Mouse (Mus musculus) small intestine, adult 10 weeks (tissue): ENCODE data around the gene Gm156. TPM values are rescaled to one million over a fixed set of nuclear protein-coding genes. Genes with fewer than 3 reads are reported as not detected.

Experiments
- polyA plus RNA-seq: library from polyadenylated mRNA; stranded (reverse); fragments of 350-450 nt; fragmentation: Illumina TruSeq; extraction: RNeasy Lipid Tissue Mini Kit (QIAGEN cat#74804); gene quantifications from one replicate; pipeline ENCODE4 v1.2.3, GENCODE M21; 2014; ENCODE audit warnings: low replicate concordance

Gene Gm156
- polyA plus RNA-seq = 7.3 TPM

DNA sequence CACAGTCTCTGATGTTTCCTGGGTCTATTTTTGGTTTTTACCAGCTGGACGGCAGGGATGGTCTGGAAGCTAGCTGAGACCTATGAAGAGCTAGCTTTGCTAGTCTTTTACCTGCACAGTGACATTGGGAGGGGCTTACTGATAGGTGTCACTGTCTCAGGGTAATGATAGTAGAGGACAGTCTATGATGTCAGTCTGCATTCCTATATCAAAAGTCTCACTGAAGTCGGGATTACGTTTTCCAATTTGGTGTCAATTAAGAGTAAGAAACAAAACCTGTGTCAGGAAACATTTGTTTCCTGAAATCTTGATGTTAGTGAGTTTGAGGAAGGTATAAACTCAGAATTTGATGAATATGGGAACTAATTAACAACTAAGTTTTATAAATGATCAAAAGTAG is at the start of gene Gm156:
Gm156 (minus strand) TSS at position 101 of the 400 bp plus-strand sequence.

DNA sequence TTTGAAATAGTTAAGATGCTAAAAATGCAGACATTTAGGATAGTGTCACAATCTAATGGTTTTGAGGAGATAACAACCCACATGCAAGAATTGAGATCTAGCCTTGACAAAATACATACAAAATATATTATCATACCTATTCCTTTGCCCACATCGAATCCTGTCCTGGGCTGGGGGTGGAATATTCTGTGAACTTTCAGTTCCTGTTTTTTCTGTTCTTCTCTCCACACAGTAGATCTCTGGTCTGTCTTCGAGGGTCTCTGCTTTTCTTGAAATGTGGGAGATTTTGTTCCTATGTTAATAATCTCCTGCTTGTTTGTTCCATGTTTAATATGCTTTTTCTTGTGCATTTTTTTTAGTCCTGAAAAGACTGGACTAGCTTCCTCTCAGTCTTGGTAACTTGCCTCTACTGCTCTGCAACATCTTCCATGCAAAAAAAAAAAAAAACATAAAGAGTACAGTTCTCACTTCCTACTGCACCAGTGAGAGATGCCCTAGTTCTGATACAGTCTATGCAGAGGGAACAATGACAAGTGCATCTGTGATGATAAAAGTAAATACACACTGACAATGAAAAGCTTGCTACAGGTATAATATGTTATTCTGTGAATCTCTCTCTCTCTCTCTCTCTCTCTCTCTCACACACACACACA is 43.9 kb downstream of the Gm156 start, which contains the start of gene Klri2:
Klri2 (minus strand) TSS at position 416 of the 653 bp plus-strand sequence.

DNA sequence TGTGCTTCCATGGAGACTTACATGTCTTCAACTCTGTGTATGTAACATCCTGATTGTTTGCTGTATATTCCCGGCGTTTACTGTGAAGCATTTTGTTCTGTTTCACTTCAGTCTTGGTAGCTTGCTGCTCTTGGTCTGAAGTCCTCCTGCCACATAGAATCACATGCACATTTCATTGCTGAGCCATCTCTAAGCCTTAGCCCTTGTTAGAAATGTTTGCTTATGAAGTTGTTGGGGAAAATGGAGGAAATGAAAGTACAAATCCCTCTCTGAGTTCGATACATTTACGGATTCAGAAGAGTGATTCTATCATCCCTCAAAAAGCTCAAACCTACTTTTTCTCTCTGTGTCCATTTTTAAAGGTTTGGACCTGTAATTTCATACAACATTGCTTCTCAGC is 67.0 kb downstream of the Gm156 start, which contains the start of gene Klri1:
Klri1 (minus strand) TSS at position 101 of the 400 bp plus-strand sequence.

Other genes starting within 250 kb of the Gm156 start
- 1.4 TPM for gene Klre1, start 206.4 kb downstream of the Gm156 start, polyA plus RNA-seq
- 48.6 TPM for gene Klrd1, start 192.5 kb downstream of the Gm156 start, polyA plus RNA-seq
- gene Klrk1, start 160.4 kb downstream of the Gm156 start, polyA plus RNA-seq = 4.7 TPM
- not detected for gene Klrc3, start 140.9 kb downstream of the Gm156 start, polyA plus RNA-seq
- gene Klrc2, start 123.6 kb downstream of the Gm156 start, polyA plus RNA-seq = 0.45 TPM
- gene Klrc1, start 105.3 kb downstream of the Gm156 start, polyA plus RNA-seq = 1.2 TPM
- gene Klri1, start 67.1 kb downstream of the Gm156 start, polyA plus RNA-seq = 4.0 TPM
- 0.30 TPM for gene Klri2, start 43.8 kb downstream of the Gm156 start, polyA plus RNA-seq
- not detected for gene Gm17631, start 78.4 kb upstream of the Gm156 start, polyA plus RNA-seq
- gene Klra17, start 92.4 kb upstream of the Gm156 start, polyA plus RNA-seq = 9.5 TPM
- gene Klra5, start 133.4 kb upstream of the Gm156 start, polyA plus RNA-seq = 10.0 TPM
- not detected for gene Klra6, start 242.7 kb upstream of the Gm156 start, polyA plus RNA-seq